Mouse (Mus musculus): Measurements from ENCODE around the gene Cma2.

- no peak for TF ChIP-seq CTCF (IDR thresholded peaks at IDR 0.05; ENCODE audit: control insufficient read depth, insufficient read depth, insufficient read length)
- TF ChIP-seq MYOD1 (IDR thresholded peaks at IDR 0.05; ENCODE audit: control insufficient read depth, insufficient read length, low read depth), result no peak
- no peak for TF ChIP-seq CEBPB (IDR thresholded peaks at IDR 0.05; ENCODE audit: low read depth)
Observed at GRCm38 (mm10) chr14:55944575-55944974, 6.2 kb upstream of the Cma2 start, which contains the start of gene Cma1.

All from C2C12 (cell line).